Mouse (Mus musculus) cerebellum, adult 2 months (tissue): ENCODE results near the gene Fam222a. TPM values are rescaled to one million over a fixed set of nuclear protein-coding genes. Genes with fewer than 3 reads are reported as not detected.
A peak's percentile ranks its signal among the peaks of the same experiment; 100 is the strongest.

Source experiments
- DNase-seq, 2 experiments: peaks; one replicate each; pipeline ENCODE4 v3.0.0; 2021
- H3K27ac ChIP-seq: fragments of 200-500 bp; 2 replicates; pipeline ENCODE4 v1.5.1; 2012; ENCODE audit warnings: low read length, control low read depth, inconsistent platforms; ENCODE audit not compliant: insufficient read depth
- H3K27me3 ChIP-seq: fragments of 200-500 bp; 2 replicates; pipeline ENCODE4 v1.6.1; 2012; ENCODE audit warnings: inconsistent platforms, mild to moderate bottlenecking, low read length, moderate library complexity; ENCODE audit not compliant: control insufficient read depth, insufficient read depth
- H3K4me1 ChIP-seq: fragments of 200-500 bp; 2 replicates; pipeline ENCODE4 v1.6.1; 2011; ENCODE audit warnings: low read length; ENCODE audit not compliant: control insufficient read depth, insufficient read depth
- H3K4me3 ChIP-seq: fragments of 200-500 bp; replicated peaks from 2 replicates; pipeline ENCODE3; 2011; ENCODE audit warnings: mild to moderate bottlenecking, low read depth, low read length, control low read depth; ENCODE audit not compliant: insufficient read depth
- CTCF ChIP-seq: fragments of 200-500 bp; IDR thresholded peaks from 2 replicates; pipeline ENCODE4 v1.5.1; 2011; ENCODE audit warnings: low read depth, mild to moderate bottlenecking, control low read depth, low read length, moderate library complexity, borderline replicate concordance; ENCODE audit not compliant: insufficient read depth
- POLR2A ChIP-seq: fragments of 200-500 bp; IDR thresholded peaks from 2 replicates; pipeline ENCODE4 v1.6.1; 2011; ENCODE audit warnings: low read length, control low read depth, borderline replicate concordance; ENCODE audit not compliant: insufficient read depth
- WGBS: fragments of 180-500 bp; shearing (Covaris S2); methylation state at CpG from one replicate; pipeline ENCODE4 v1.1.7; 2018; 5-methylcytosine and 5-hydroxymethylcytosine counted together
- polyA plus RNA-seq: library from polyadenylated mRNA; depleted of rRNA; stranded (reverse); fragments of >200 nt; gene quantifications from 2 replicates; pipeline ENCODE4 v1.2.3, GENCODE M21; 2012

Fam222a gene
- polyA plus RNA-seq, 1 experiment: 18.7 TPM

GRCm38 (mm10) chr5:114618851-114619250 lies 51.0 kb downstream of the Fam222a start:
- H3K27me3 ChIP-seq: no peaks in the 10 kb centered on the region
- H3K4me3 ChIP-seq: no peak overlapping the region
- TF ChIP-seq POLR2A (no peak), CTCF (peak; percentile 85)
- DNase-seq: peak; percentile 50 to 68
- no peak overlapping the region for H3K27ac ChIP-seq
- 9% methylated on average over 8 of the region's 8 CpGs for WGBS
- no peaks in the 10 kb centered on the region for H3K4me1 ChIP-seq

- TF ChIP-seq CTCF: peak; percentile 60; the same call in 1 of the 2 replicates
- TF ChIP-seq POLR2A: no peak
- no peak for DNase-seq
- no peak overlapping the region for H3K27ac ChIP-seq
These were observed 52.5 kb downstream of the Fam222a start for GRCm38 (mm10) chr5:114620305-114620704.

GRCm38 (mm10) chr5:114625590-114625989 lies 57.8 kb downstream of the Fam222a start:
- no peak overlapping the region for H3K27ac ChIP-seq
- TF ChIP-seq POLR2A (no peak), CTCF (peak; percentile 68; the same call in 1 of the 2 replicates)
- peak in 1 of 2 experiments; percentile 51 for DNase-seq
- 17% methylated on average over 3 of the region's 3 CpGs for WGBS
- no peak overlapping the region for H3K4me3 ChIP-seq
- no peaks in the 10 kb centered on the region for H3K27me3 ChIP-seq
- H3K4me1 ChIP-seq: no peaks in the 10 kb centered on the region

More at GRCm38 (mm10) chr5:114620305-114620704, 52.5 kb downstream of the Fam222a start:
- Histone ChIP-seq H3K4me3 (no peak overlapping the region), H3K4me1 (no peaks in the 10 kb centered on the region), H3K27me3 (no peaks in the 10 kb centered on the region)
- WGBS: 34% methylated on average over 6 of the region's 6 CpGs

GRCm38 (mm10) chr5:114631336-114631735 lies 63.5 kb downstream of the Fam222a start:
- H3K27ac ChIP-seq: no peak overlapping the region

DNA sequence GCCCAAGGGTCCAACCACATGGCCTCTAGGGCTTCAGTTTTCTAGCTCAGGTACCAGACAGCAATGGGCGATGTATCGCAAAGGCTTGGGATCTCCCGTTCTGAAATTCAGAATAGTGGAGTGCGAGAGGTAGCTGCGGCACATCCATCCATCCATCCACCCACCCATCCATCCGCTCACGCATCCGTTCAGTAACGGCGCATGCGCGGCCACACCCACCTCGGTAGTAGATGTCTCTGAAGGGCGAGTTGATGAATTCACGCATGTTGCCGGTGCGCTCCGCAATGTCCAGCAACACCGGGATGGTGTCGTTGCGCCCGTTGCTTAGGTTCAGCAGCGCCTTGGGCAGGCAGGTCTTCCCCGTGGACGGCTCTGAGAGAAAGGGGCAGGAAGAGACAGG lies 68.3 kb downstream of the Fam222a start:
- WGBS: 77% methylated on average over 25 of the region's 25 CpGs
- Histone ChIP-seq H3K4me1 (peaks cover 8% of the 10 kb centered on the region; the same call in 1 of the 2 replicates), H3K27me3 (no peaks in the 10 kb centered on the region), H3K27ac (no peak overlapping the region), H3K4me3 (no peak overlapping the region)
- DNase-seq: no peak
- TF ChIP-seq CTCF: no peak
- no peak for TF ChIP-seq POLR2A

More at GRCm38 (mm10) chr5:114631336-114631735, 63.5 kb downstream of the Fam222a start:
- H3K4me3 ChIP-seq: no peak overlapping the region
- no peaks in the 10 kb centered on the region for H3K4me1 ChIP-seq
- peak; percentile 32; the same call in 1 of the 2 replicates for TF ChIP-seq CTCF
- TF ChIP-seq POLR2A: no peak
- H3K27me3 ChIP-seq: no peaks in the 10 kb centered on the region
- 50% methylated on average over 2 of the region's 2 CpGs for WGBS
- no peak for DNase-seq

DNA sequence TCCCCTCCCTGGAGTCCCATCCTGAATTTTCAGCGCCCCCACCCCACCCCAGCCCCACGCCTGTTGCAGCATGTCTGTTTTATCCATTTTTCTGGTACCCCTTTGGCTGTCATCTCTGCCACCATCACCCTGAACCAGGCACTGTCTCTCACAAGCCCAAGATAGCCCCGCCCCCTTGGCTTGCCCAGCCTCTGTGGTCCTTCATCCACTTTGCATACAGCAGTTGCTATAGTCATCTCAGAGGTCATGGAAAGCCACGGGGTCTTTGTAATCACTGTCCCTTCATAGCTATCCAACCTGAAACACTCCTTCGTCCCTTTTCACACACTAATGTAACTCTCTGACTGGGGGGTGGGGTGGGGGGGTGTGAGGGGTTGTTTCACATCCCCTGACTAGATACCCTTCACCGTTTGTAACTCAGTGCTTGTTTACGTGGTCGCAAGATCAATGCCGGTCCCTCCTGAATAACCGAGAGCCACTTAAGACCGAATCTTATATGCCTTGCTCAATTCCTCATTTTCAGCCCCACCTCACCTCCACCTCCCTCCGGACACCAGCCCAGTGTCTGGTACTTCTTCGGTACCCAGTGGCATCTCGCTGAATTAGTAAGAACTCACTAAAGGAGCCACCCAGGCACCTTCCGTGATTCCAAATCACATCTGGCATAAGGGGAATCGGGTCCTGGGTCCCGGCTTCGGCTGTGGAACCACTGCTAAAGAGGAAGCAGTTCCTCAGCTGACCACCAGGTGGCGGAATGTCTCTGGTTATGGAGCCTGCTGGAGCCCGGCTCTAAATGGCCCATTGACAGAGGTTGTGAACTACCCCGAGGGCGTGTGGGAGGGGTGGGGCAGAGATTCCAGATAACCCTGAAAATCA lies 71.2 kb downstream of the Fam222a start:
- DNase-seq: peak; percentile 75 to 87
- H3K4me3 ChIP-seq: peak overlapping the region; percentile 23
- 15% methylated on average over 22 of the region's 22 CpGs for WGBS
- no peak for TF ChIP-seq POLR2A
- peak; percentile 89 for TF ChIP-seq CTCF
- H3K27me3 ChIP-seq: no peaks in the 10 kb centered on the region
- H3K27ac ChIP-seq: no peak overlapping the region
- peaks cover 8% of the 10 kb centered on the region; the same call in 1 of the 2 replicates for H3K4me1 ChIP-seq

DNA sequence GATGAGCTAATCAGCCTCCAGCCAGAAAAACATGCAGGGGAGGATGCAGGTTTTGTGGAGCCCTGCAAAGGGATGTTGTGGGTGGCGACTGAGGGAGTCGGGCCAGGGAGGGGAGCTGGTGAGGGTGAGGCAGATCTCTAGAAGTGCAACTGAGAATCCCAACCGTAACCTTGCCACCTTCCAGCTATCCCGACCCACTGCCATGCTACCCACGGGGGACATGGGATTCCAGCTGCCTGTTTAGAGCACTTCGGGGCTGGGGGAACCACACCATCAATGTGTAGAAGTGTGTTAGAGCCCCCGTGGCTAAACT lies 71.8 kb downstream of the Fam222a start:
- no peak for TF ChIP-seq CTCF
- TF ChIP-seq POLR2A: no peak
- no peak overlapping the region for H3K27ac ChIP-seq
- no peaks in the 10 kb centered on the region for H3K27me3 ChIP-seq
- H3K4me1 ChIP-seq: peaks cover 8% of the 10 kb centered on the region; the same call in 1 of the 2 replicates
- WGBS: 25% methylated on average over 7 of the region's 7 CpGs
- DNase-seq: no peak
- H3K4me3 ChIP-seq: no peak overlapping the region

GRCm38 (mm10) chr5:114640809-114641208 lies 73.0 kb downstream of the Fam222a start:
- peaks cover 8% of the 10 kb centered on the region; the same call in 1 of the 2 replicates for H3K4me1 ChIP-seq
- no peak overlapping the region for H3K27ac ChIP-seq
- no peak for DNase-seq
- no peak overlapping the region for H3K4me3 ChIP-seq
- no peak for TF ChIP-seq CTCF
- no peak for TF ChIP-seq POLR2A
- no peaks in the 10 kb centered on the region for H3K27me3 ChIP-seq
- WGBS: 46% methylated on average over 10 of the region's 10 CpGs
